ENCODE assay signal across 8 mouse cellular contexts in genomic region chr8:47287641-47288130, GRCm38 (mm10).
A peak's percentile ranks its signal among the peaks of the same experiment; 100 is the strongest.
DNase-seq lines count a peak whose midpoint lies in the region; ATAC-seq lines count a peak whose summit lies in the region.

No protein-coding gene starts in this region.

- H3K9ac ChIP-seq in forebrain, embryonic 16.5 days (replicated peaks; ENCODE audit: low read depth, low read length), result peak overlapping the region; percentile 100
- peak overlapping the region; percentile 99 for H3K9ac ChIP-seq in hindbrain, embryonic 14.5 days

- 0% methylated on average over 33 of the region's 33 CpGs for WGBS in forebrain, embryonic 16.5 days
- WGBS in hindbrain, embryonic 14.5 days, result under 1% methylated on average over 30 of the region's 33 CpGs

- H3K4me2 ChIP-seq in forebrain, embryonic 16.5 days (ENCODE audit: low read length), result peak overlapping the region; percentile 75
- peak overlapping the region; percentile 94 for H3K4me2 ChIP-seq in hindbrain, embryonic 14.5 days (replicated peaks)

- no peaks in the 10 kb centered on the region for H3K9me3 ChIP-seq in forebrain, embryonic 16.5 days (ENCODE audit: control insufficient read depth, low read length)
- H3K9me3 ChIP-seq in hindbrain, embryonic 14.5 days (ENCODE audit: control insufficient read depth, low read length), result no peaks in the 10 kb centered on the region

- peak; percentile 35 for DNase-seq in layer of hippocampus, adult 11-12 months (ENCODE audit: low spot score)
- no peak for DNase-seq in layer of hippocampus, adult 9-11 months
- peak; percentile 50 to 72 for DNase-seq in cerebellum, adult 18-20 months
- no peak for DNase-seq in hindbrain, embryonic 14.5 days (ENCODE audit: low spot score)
- DNase-seq in liver, result peak; percentile 17
- peak; percentile 5 for DNase-seq in ovary, postnatal 14 days (ENCODE audit: low spot score)

- H3K36me3 ChIP-seq in forebrain, embryonic 16.5 days (ENCODE audit: control insufficient read depth, insufficient read depth), result no peaks in the 10 kb centered on the region
- H3K36me3 ChIP-seq in hindbrain, embryonic 14.5 days (replicated peaks; ENCODE audit: control insufficient read depth, insufficient read depth), result no peaks in the 10 kb centered on the region

- H3K27ac ChIP-seq in forebrain, embryonic 16.5 days (ENCODE audit: low read length), result peak overlapping the region; percentile 99
- peak overlapping the region; percentile 98 for H3K27ac ChIP-seq in hindbrain, embryonic 14.5 days

- H3K4me3 ChIP-seq in forebrain, embryonic 16.5 days (replicated peaks; ENCODE audit: low read length), result peak overlapping the region; percentile 90
- H3K4me3 ChIP-seq in hindbrain, embryonic 14.5 days (replicated peaks; ENCODE audit: low read length), result peak overlapping the region; percentile 80

- no peaks in the 10 kb centered on the region for H3K27me3 ChIP-seq in forebrain, embryonic 16.5 days (replicated peaks; ENCODE audit: control insufficient read depth, insufficient read depth, low read length)
- no peaks in the 10 kb centered on the region for H3K27me3 ChIP-seq in hindbrain, embryonic 14.5 days (ENCODE audit: control insufficient read depth, insufficient read depth, low read length)

- peak; percentile 21 for ATAC-seq in forebrain, embryonic 16.5 days
- ATAC-seq in hindbrain, embryonic 14.5 days (ENCODE audit: low FRiP score), result peak; percentile 11
- no peak for ATAC-seq in monocyte, adult 5-6 weeks (replicated peaks; ENCODE audit: insufficient number of reproducible peaks, low FRiP score, low TSS enrichment, poor library complexity, severe bottlenecking)

- peaks cover 43% of the 10 kb centered on the region for H3K4me1 ChIP-seq in forebrain, embryonic 16.5 days (replicated peaks; ENCODE audit: control insufficient read depth, insufficient read depth, low read length)
- peaks cover 50% of the 10 kb centered on the region for H3K4me1 ChIP-seq in hindbrain, embryonic 14.5 days (replicated peaks; ENCODE audit: control insufficient read depth, insufficient read depth, low read length)

Comparison
In these comparisons a context has a peak if more than half of its experiments do, and no peak if none do; other contexts are left out.
1. DNase-seq: peak in layer of hippocampus, adult 11-12 months (single experiment), cerebellum, adult 18-20 months (2 of 2), liver (single experiment) and ovary, postnatal 14 days (single experiment); none in layer of hippocampus, adult 9-11 months (single experiment) and hindbrain, embryonic 14.5 days (single experiment).